In genomic region chr8:91381543-91382106, GRCm38 (mm10) we compare ENCODE assay signal across 9 mouse cellular contexts.
DNase-seq lines count a peak whose midpoint lies in the region; ATAC-seq lines count a peak whose summit lies in the region.
"Had no signal": no experiment of that assay in that cellular context is flagged by ENCODE, and none has a peak within 500 bp of the region (broad histone marks: within the 10 kb centered on the region; RNA-seq: fewer than 3 reads in every experiment).

No protein-coding gene starts in this region.

- H3K4me1 ChIP-seq in midbrain, embryonic 10.5 days: peaks cover 82% of the 10 kb centered on the region
- H3K4me1 ChIP-seq in midbrain, embryonic 15.5 days: peaks cover 35% of the 10 kb centered on the region
- peaks cover 20% of the 10 kb centered on the region for H3K4me1 ChIP-seq in intestine, embryonic 16.5 days (ENCODE audit: control insufficient read depth, insufficient read depth, low read length)

- no peaks in the 10 kb centered on the region for H3K36me3 ChIP-seq in midbrain, embryonic 10.5 days
- no peaks in the 10 kb centered on the region for H3K36me3 ChIP-seq in midbrain, embryonic 15.5 days (replicated peaks)
- no peaks in the 10 kb centered on the region for H3K36me3 ChIP-seq in intestine, embryonic 16.5 days (ENCODE audit: control insufficient read depth, insufficient read depth, low read length)
- H3K36me3 ChIP-seq: limb, embryonic 15.5 days had no signal

- no peak overlapping the region for H3K9ac ChIP-seq in midbrain, embryonic 15.5 days
- no peak overlapping the region for H3K9ac ChIP-seq in intestine, embryonic 16.5 days (ENCODE audit: low read depth, low read length)
- H3K9ac ChIP-seq: limb, embryonic 15.5 days had no signal

- H3K4me3 ChIP-seq in midbrain, embryonic 10.5 days: peak overlapping the region; percentile 7; the same call in 1 of the 2 replicates
- no peak overlapping the region for H3K4me3 ChIP-seq in midbrain, embryonic 15.5 days
- H3K4me3 ChIP-seq in intestine, embryonic 16.5 days (ENCODE audit: low read length): no peak overlapping the region
- H3K4me3 ChIP-seq: limb, embryonic 15.5 days had no signal

- H3K9me3 ChIP-seq in midbrain, embryonic 10.5 days (replicated peaks): no peaks in the 10 kb centered on the region
- H3K9me3 ChIP-seq in midbrain, embryonic 15.5 days: no peaks in the 10 kb centered on the region
- H3K9me3 ChIP-seq in intestine, embryonic 16.5 days (ENCODE audit: control insufficient read depth, low read length): no peaks in the 10 kb centered on the region
- H3K9me3 ChIP-seq: limb, embryonic 15.5 days had no signal

- H3K4me2 ChIP-seq in midbrain, embryonic 15.5 days: no peak overlapping the region
- H3K4me2 ChIP-seq in intestine, embryonic 16.5 days (ENCODE audit: low read depth, low read length): 0 out of 2 replicates have a peak overlapping the region, but pooled peaks have one; percentile 26
- H3K4me2 ChIP-seq: limb, embryonic 15.5 days had no signal

- no peak for DNase-seq in midbrain, embryonic 10.5 days (ENCODE audit: low spot score)
- peak; percentile 42 for DNase-seq in embryo, embryonic 10.5 days (ENCODE audit: low spot score)
- DNase-seq in B cell, adult 2 months: no peak
- DNase-seq in testis, postnatal 14 days (ENCODE audit: low spot score): no peak
- DNase-seq in spleen, adult 18-20 months: no peak

- H3K27ac ChIP-seq in midbrain, embryonic 10.5 days (replicated peaks): peak overlapping the region; percentile 55; the same call in 1 of the 2 replicates
- no peak overlapping the region for H3K27ac ChIP-seq in midbrain, embryonic 15.5 days
- no peak overlapping the region for H3K27ac ChIP-seq in intestine, embryonic 16.5 days (ENCODE audit: low read length)
- H3K27ac ChIP-seq: limb, embryonic 15.5 days had no signal

- WGBS in midbrain, embryonic 10.5 days: 16% methylated on average over 7 of the region's 7 CpGs
- WGBS in midbrain, embryonic 15.5 days: 14% methylated on average over 7 of the region's 7 CpGs
- 19% methylated on average over 7 of the region's 7 CpGs for WGBS in intestine, embryonic 16.5 days

- no peak for ATAC-seq in midbrain, embryonic 15.5 days (replicated peaks)
- ATAC-seq in intestine, embryonic 16.5 days: peak; percentile 40; the same call in 1 of the 2 replicates
- peak; percentile 85 for ATAC-seq in megakaryocyte, adult 5-6 weeks (ENCODE audit: poor library complexity, severe bottlenecking)

- peaks cover 35% of the 10 kb centered on the region for H3K27me3 ChIP-seq in midbrain, embryonic 10.5 days (ENCODE audit: low read depth, poor library complexity, severe bottlenecking)
- H3K27me3 ChIP-seq in midbrain, embryonic 15.5 days (replicated peaks): no peaks in the 10 kb centered on the region
- H3K27me3 ChIP-seq in intestine, embryonic 16.5 days (replicated peaks; ENCODE audit: control insufficient read depth, insufficient read depth, low read length): no peaks in the 10 kb centered on the region
- H3K27me3 ChIP-seq: limb, embryonic 15.5 days had no signal
